Mouse (Mus musculus): ENCODE data around the gene Olfr1358. TPM values are rescaled to one million over a fixed set of nuclear protein-coding genes. Genes with fewer than 3 reads are reported as not detected.
"Not testable (repeated sequence)": the region's sequence is repeated elsewhere in the genome, so short reads cannot be mapped to it uniquely, and the experiment has no call there.

The Olfr1358 gene
- total RNA-seq (2017): not detected in 2 replicates

- no peak for ATAC-seq (ENCODE audit: extremely low read depth, insufficient number of reproducible peaks, low FRiP score, poor library complexity, severe bottlenecking)
Observed at GRCm38 (mm10) chr10:78517128-78517527, at the start of gene Olfr1358. Olfr1358 (plus strand) TSS chr10:78517428.

GRCm38 (mm10) chr10:78467761-78468310, 49.4 kb upstream of the Olfr1358 start:
- no peak for ATAC-seq (ENCODE audit: extremely low read depth, insufficient number of reproducible peaks, low FRiP score, poor library complexity, severe bottlenecking)

- no peak for ATAC-seq (ENCODE audit: extremely low read depth, insufficient number of reproducible peaks, low FRiP score, poor library complexity, severe bottlenecking)
Observed at GRCm38 (mm10) chr10:78470582-78471313, 46.5 kb upstream of the Olfr1358 start.

- no peak for ATAC-seq (ENCODE audit: extremely low read depth, insufficient number of reproducible peaks, low FRiP score, poor library complexity, severe bottlenecking)
Observed at GRCm38 (mm10) chr10:78472046-78472445, 45.2 kb upstream of the Olfr1358 start.

GRCm38 (mm10) chr10:78473434-78473833, 43.8 kb upstream of the Olfr1358 start:
- no peak for ATAC-seq (ENCODE audit: extremely low read depth, insufficient number of reproducible peaks, low FRiP score, poor library complexity, severe bottlenecking)

DNA sequence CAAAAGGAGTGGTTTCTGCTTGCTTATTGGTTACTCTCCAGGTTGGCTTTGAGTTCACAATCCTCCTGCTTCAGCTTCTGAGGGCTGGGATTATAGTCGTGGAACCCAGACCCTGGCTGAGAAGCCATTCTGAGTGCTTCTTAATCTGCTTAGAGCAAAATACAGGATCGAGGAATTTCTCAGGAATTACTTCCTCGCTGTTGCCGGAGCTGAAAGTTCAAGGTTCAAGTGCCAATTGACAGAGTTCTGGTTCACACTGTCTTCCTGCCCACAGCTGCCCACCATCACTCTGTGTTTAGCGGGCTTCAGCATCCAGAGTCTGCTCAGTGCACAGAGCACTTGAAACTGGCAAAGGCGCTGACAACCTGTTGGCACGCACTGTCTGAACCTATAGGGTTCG, 42.5 kb upstream of the Olfr1358 start:
- ATAC-seq (ENCODE audit: extremely low read depth, insufficient number of reproducible peaks, low FRiP score, poor library complexity, severe bottlenecking): no peak

- ATAC-seq (ENCODE audit: extremely low read depth, insufficient number of reproducible peaks, low FRiP score, poor library complexity, severe bottlenecking): peak; percentile 34; the same call in 1 of the 2 replicates
Observed at GRCm38 (mm10) chr10:78476821-78477220, 40.4 kb upstream of the Olfr1358 start.

DNA sequence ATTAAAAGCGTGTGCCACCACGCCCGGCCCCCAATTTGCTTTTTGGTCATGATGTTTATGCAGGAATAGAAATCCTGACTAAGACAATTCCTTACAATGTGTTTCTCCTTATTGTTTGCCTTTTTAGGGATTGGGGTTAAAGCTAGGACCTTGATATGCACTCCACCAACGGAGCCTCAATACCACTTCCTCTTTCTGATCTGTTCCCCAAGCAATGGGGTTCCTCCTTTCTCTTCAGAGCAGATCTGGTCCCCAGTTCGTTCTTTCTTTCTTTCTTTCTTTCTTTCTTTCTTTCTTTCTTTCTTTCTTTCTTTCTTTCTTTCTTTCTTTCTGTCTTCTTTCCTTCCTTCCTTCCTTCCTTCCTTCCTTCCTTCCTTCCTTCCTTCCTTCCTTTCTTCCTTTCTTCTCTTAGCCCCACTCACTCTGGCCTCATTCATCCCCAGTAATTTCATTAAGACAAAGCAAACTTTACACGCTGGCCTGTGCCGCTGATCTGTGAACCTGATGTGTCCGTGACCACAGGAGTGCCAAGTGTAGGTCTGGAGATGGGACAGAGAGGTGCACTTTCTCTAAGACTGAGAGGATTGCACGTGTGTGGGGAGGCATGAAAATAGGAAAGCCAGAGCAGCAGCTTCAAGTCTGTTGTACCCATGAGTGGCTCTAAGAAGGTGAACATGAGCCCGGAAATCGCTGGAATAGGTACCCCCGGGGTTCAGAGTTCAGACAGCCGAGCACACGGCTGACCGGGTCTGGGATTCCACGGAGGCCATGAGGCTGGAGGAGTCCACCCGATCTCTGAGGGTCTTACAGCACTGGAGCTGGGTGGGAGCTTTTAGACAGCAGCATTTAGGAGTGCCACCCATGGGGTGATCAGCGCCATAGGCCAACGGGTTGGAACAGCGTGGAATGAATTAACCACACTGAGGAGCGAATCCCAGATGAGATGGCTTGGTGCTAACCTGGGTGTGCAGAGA, 36.0 kb upstream of the Olfr1358 start:
- ATAC-seq (ENCODE audit: extremely low read depth, insufficient number of reproducible peaks, low FRiP score, poor library complexity, severe bottlenecking): peak; percentile 55; the same call in 1 of the 2 replicates

- ATAC-seq (ENCODE audit: extremely low read depth, insufficient number of reproducible peaks, low FRiP score, poor library complexity, severe bottlenecking): peak; percentile 73
Observed at GRCm38 (mm10) chr10:78481928-78482499, 35.2 kb upstream of the Olfr1358 start.

- not testable (repeated sequence) for ATAC-seq (ENCODE audit: extremely low read depth, insufficient number of reproducible peaks, low FRiP score, poor library complexity, severe bottlenecking)
Observed at GRCm38 (mm10) chr10:78485369-78485768, 31.9 kb upstream of the Olfr1358 start.

GRCm38 (mm10) chr10:78486871-78487270, 30.4 kb upstream of the Olfr1358 start:
- ATAC-seq (ENCODE audit: extremely low read depth, insufficient number of reproducible peaks, low FRiP score, poor library complexity, severe bottlenecking): no peak

GRCm38 (mm10) chr10:78487431-78488086, 29.7 kb upstream of the Olfr1358 start:
- ATAC-seq (ENCODE audit: extremely low read depth, insufficient number of reproducible peaks, low FRiP score, poor library complexity, severe bottlenecking): peak; percentile 93

GRCm38 (mm10) chr10:78502986-78503733, 14.1 kb upstream of the Olfr1358 start:
- no peak for ATAC-seq (ENCODE audit: extremely low read depth, insufficient number of reproducible peaks, low FRiP score, poor library complexity, severe bottlenecking)

GRCm38 (mm10) chr10:78519792-78520191, 2.6 kb downstream of the Olfr1358 start:
- no peak for ATAC-seq (ENCODE audit: extremely low read depth, insufficient number of reproducible peaks, low FRiP score, poor library complexity, severe bottlenecking)

DNA sequence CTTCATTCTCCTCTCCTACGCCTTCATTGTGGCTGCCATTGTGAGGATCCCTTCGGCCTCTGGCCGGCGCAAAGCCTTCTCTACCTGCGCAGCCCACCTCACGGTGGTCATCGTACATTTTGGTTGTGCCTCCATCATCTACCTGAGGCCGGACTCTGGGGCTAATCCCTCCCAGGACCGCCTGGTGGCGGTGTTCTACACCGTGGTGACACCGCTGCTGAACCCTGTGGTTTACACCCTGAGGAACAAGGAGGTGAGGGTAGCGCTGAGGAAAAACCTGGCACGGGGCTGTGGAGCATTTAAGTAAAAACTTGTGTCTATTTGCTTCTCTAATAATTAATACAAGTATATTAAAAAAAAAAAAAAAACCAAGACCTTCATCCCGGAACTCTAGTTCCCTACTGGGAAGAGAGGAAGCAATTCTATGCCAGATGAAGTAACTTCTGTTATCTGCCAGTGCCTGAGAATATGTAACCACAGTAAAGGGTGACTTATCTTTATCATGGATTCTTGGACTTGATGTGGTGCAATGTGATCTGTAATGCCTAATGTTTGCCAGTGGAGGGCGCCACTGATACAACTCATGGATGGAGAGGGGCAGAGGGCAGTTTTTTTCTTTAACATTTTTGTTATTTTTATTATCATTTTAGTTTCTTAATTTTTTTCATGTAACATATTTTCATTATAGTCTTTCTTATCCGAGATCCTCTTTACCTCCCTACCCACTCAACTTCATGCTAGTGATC, 3.2 kb downstream of the Olfr1358 start:
- no peak for ATAC-seq (ENCODE audit: extremely low read depth, insufficient number of reproducible peaks, low FRiP score, poor library complexity, severe bottlenecking)

- not testable (repeated sequence) for ATAC-seq (ENCODE audit: extremely low read depth, insufficient number of reproducible peaks, low FRiP score, poor library complexity, severe bottlenecking)
Observed at GRCm38 (mm10) chr10:78525071-78525470, 7.8 kb downstream of the Olfr1358 start.

- ATAC-seq (ENCODE audit: extremely low read depth, insufficient number of reproducible peaks, low FRiP score, poor library complexity, severe bottlenecking): no peak
Observed at GRCm38 (mm10) chr10:78525511-78525910, 8.3 kb downstream of the Olfr1358 start.
